Mouse (Mus musculus): ENCODE measurements around the gene Olfr706. TPM values are rescaled to one million over a fixed set of nuclear protein-coding genes. Genes with fewer than 3 reads are reported as not detected.

Olfr706 gene
- not detected in 2 replicates for polyA plus RNA-seq (2012)

DNA sequence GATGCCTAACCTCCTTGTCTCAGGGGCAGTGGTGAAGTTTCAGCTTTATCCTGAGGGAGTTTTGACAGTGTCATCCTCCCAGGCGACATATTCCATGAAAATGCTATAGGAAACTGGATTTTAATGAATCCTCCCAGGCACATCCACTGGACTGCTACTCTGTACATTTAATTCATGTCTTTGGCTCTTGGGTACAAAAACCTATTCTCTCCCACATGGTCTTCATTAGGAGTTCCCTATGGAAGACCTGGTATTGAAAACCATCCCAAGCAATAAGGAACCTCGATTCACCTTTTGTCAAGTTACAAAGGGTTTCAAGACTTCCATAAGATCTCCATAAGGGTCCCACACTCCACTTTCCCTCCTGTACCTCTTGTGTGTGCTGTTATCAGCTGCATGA lies at the start of gene Olfr706:
Olfr706 (minus strand) TSS at position 101 of the 400 bp plus-strand sequence.

GRCm38 (mm10) chr7:106932119-106932518 lies 44.2 kb upstream of the Olfr706 start, which contains the start of gene Olfr709-ps1:
Gene Olfr709-ps1, minus strand, starts transcription at chr7:106932219.

DNA sequence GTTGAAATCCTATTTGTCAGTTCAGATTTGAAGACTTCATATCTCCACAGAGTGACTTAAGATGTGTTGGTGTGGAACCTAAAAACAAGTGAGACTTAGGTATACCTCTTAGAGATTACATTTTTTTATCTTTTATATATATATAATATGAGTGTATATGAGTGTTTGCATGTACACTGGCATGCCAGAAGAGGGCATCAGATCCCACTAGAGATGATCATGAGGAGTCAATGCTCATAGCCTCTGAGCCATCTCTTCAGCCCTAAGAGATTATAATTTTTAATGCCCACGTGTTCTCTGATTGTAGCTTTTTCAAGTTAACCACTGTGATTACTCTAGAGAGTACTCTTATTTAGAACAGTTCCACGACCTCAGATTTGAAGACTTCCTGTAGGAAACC lies 19.7 kb upstream of the Olfr706 start, which contains the start of gene Olfr1532-ps1:
Olfr1532-ps1 (plus strand) TSS at position 326 of the 400 bp plus-strand sequence.

GRCm38 (mm10) chr7:106901141-106901540 lies 13.2 kb upstream of the Olfr706 start, which contains the start of gene Olfr707:
Gene Olfr707, minus strand, starts transcription at chr7:106901241.

DNA sequence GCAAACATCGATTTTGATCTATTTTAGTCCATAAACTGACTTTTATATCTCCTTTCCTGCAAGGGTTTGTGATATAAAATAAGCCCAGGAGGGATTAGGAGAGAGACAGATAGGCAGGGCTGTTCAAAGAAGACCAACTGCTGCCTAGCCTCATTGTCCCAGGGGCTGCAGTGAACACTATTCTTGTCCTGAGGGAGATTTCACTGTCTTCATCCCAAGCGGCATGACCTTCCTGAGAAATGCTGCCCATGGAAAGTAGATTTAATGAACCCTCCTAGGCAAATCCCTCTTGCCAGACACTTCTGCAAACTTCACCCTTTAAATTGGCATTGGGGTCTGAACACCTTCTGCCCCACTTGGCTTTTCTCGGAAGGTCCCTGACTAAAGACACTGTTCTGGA lies 11.2 kb downstream of the Olfr706 start, which contains the start of gene Olfr705:
Olfr705 (minus strand) TSS at position 101 of the 400 bp plus-strand sequence.

DNA sequence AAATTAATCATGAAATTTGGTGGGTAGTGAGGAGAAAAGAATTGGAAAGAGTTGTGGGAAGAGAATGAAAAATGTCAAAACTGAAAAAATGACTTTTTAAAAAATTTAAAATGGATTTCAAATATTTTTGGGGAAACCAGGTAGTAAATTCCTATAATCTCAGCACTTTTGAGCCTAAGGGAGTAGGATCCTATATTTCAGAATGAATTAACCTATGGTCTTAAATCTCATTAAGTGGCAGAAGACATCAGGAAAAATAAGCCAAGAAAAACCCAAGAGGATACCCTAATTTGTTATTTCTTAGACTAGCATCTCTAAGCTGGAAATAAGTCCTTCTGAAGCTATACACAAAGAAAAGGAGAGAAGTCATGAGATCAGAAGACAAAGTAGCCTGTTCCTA lies 25.1 kb downstream of the Olfr706 start, which contains the start of gene Olfr704:
Olfr704 (plus strand) TSS at position 301 of the 400 bp plus-strand sequence.

GRCm38 (mm10) chr7:106843060-106843459 lies 44.9 kb downstream of the Olfr706 start, which contains the start of gene Olfr703:
Gene Olfr703, plus strand, starts transcription at chr7:106843360.

DNA sequence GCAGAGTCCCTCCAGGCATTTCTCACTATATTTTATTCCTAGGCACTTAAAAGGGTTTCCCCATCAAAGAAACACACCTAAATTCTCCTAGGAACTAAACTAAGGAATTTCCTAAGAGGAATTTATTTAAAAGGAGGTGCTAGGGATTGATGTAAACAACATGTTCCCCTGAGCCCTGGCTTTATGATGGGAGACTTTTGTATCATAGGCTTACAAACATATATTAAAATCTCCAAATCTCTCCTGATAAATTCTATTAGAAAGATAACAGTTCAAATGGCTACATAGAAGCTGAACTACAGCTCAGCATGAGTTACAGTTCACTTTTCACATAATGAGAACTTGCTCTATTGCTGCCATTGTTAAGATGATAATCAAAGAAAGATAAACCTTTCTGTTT lies 54.2 kb downstream of the Olfr706 start, which contains the start of gene Olfr702:
Olfr702 (minus strand) TSS at position 101 of the 400 bp plus-strand sequence.

Other genes with a start within 250 kb of the Olfr706 start
- not detected in 2 replicates for gene Olfr693, start 207.6 kb downstream of the Olfr706 start, polyA plus RNA-seq (2012)
- not detected in 2 replicates for gene Olfr694, start 196.3 kb downstream of the Olfr706 start, polyA plus RNA-seq (2012)
- not detected in 2 replicates for gene Olfr695, start 171.8 kb downstream of the Olfr706 start, polyA plus RNA-seq (2012)
- not detected in 2 replicates for gene Olfr697, start 145.7 kb downstream of the Olfr706 start, polyA plus RNA-seq (2012)
- gene Olfr698, start 132.8 kb downstream of the Olfr706 start, polyA plus RNA-seq (2012): not detected in 2 replicates
- gene Olfr699, start 95.0 kb downstream of the Olfr706 start, polyA plus RNA-seq (2012): 0.18 TPM in 1 of 2 replicates, not detected in the other
- gene Olfr700, start 79.3 kb downstream of the Olfr706 start, polyA plus RNA-seq (2012): not detected in 2 replicates
- gene Olfr701, start 74.0 kb downstream of the Olfr706 start, polyA plus RNA-seq (2012): not detected in 2 replicates
- not detected in 2 replicates for gene Olfr702, start 54.3 kb downstream of the Olfr706 start, polyA plus RNA-seq (2012)
- gene Olfr703, start 44.8 kb downstream of the Olfr706 start, polyA plus RNA-seq (2012): not detected in 2 replicates
- gene Olfr704, start 25.0 kb downstream of the Olfr706 start, polyA plus RNA-seq (2012): not detected in 2 replicates
- not detected in 2 replicates for gene Olfr705, start 11.3 kb downstream of the Olfr706 start, polyA plus RNA-seq (2012)
- gene Olfr707, start 13.1 kb upstream of the Olfr706 start, polyA plus RNA-seq (2012): not detected in 2 replicates
- gene Olfr1532-ps1, start 19.8 kb upstream of the Olfr706 start, polyA plus RNA-seq (2012): not detected in 2 replicates
- gene Olfr709-ps1, start 44.1 kb upstream of the Olfr706 start, polyA plus RNA-seq (2012): not detected in 2 replicates
- not detected in 2 replicates for gene Olfr710, start 60.1 kb upstream of the Olfr706 start, polyA plus RNA-seq (2012)
- not detected in 2 replicates for gene Olfr6, start 75.8 kb upstream of the Olfr706 start, polyA plus RNA-seq (2012)
- not detected in 2 replicates for gene Olfr711, start 87.3 kb upstream of the Olfr706 start, polyA plus RNA-seq (2012)
- 0.10 and 0.13 TPM in 2 replicates for gene Olfr2, start 117.9 kb upstream of the Olfr706 start, polyA plus RNA-seq (2012)
- gene Olfr713, start 143.0 kb upstream of the Olfr706 start, polyA plus RNA-seq (2012): 0.01 TPM in 1 of 2 replicates, not detected in the other
- gene Olfr714, start 182.8 kb upstream of the Olfr706 start, polyA plus RNA-seq (2012): not detected in 2 replicates
- not detected in 2 replicates for gene Olfr17, start 205.1 kb upstream of the Olfr706 start, polyA plus RNA-seq (2012)
- not detected in 2 replicates for gene Olfr715b, start 222.2 kb upstream of the Olfr706 start, polyA plus RNA-seq (2012)
- gene Olfr715, start 242.9 kb upstream of the Olfr706 start, polyA plus RNA-seq (2012): not detected in 2 replicates

Measured in megakaryocyte-erythroid progenitor cell, adult 5 weeks (primary cell).